Mouse (Mus musculus): ENCODE data around the gene Scrg1. TPM values are rescaled to one million over a fixed set of nuclear protein-coding genes. Genes with fewer than 3 reads are reported as not detected.
A peak's percentile ranks its signal among the peaks of the same experiment; 100 is the strongest.

Gene Scrg1
- polyA plus RNA-seq, 2 experiments, result not detected

GRCm38 (mm10) chr8:57479700-57480099 lies 24.0 kb downstream of the Scrg1 start:
- Histone ChIP-seq H3K9me3 (ENCODE audit: control insufficient read depth, low read length) (no peaks in the 10 kb centered on the region), H3K4me3 (ENCODE audit: insufficient read depth in 1 of 2, low read depth in 2 of 2, low read length in 2 of 2) (no peak overlapping the region), H3K27ac (no peak overlapping the region), H3K4me2 (ENCODE audit: low read depth) (no peak overlapping the region), H3K36me3 (replicated peaks; ENCODE audit: control insufficient read depth, insufficient read depth, low read depth) (no peaks in the 10 kb centered on the region; the same call in 1 of the 2 replicates), H3K9ac (replicated peaks) (no peak overlapping the region), H3K27me3 (ENCODE audit: control insufficient read depth, insufficient read depth, low read length) (no peaks in the 10 kb centered on the region), H3K4me1 (replicated peaks; ENCODE audit: control insufficient read depth in 2 of 2, insufficient read depth in 2 of 2, low read length in 1 of 2) (no peaks in the 10 kb centered on the region)
- WGBS (ENCODE audit: insufficient replicate concordance), result 80% methylated on average over 8 of the region's 8 CpGs
- DNase-seq (ENCODE audit: low read depth in 3 of 3, low spot score in 3 of 3) (no peak), ATAC-seq (ENCODE audit: insufficient read depth) (no peak)
- no peak for TF ChIP-seq EP300 (IDR thresholded peaks at IDR 0.05; ENCODE audit: low read depth)
- TF ChIP-seq CTCF (IDR thresholded peaks at IDR 0.05; ENCODE audit: low read depth), result no peak

GRCm38 (mm10) chr8:57480606-57481005 lies 24.9 kb downstream of the Scrg1 start:
- no peaks in the 10 kb centered on the region for H3K27me3 ChIP-seq (ENCODE audit: control insufficient read depth, insufficient read depth, low read length)
- no peaks in the 10 kb centered on the region for H3K4me1 ChIP-seq (replicated peaks; ENCODE audit: control insufficient read depth in 2 of 2, insufficient read depth in 2 of 2, low read length in 1 of 2)
- TF ChIP-seq CTCF (IDR thresholded peaks at IDR 0.05; ENCODE audit: low read depth) (no peak), EP300 (IDR thresholded peaks at IDR 0.05; ENCODE audit: low read depth) (no peak)
- H3K9me3 ChIP-seq (ENCODE audit: control insufficient read depth, low read length), result no peaks in the 10 kb centered on the region
- H3K4me2 ChIP-seq (ENCODE audit: low read depth), result no peak overlapping the region
- H3K36me3 ChIP-seq (replicated peaks; ENCODE audit: control insufficient read depth, insufficient read depth, low read depth), result no peaks in the 10 kb centered on the region; the same call in none of the 2 replicates
- no peak overlapping the region for H3K27ac ChIP-seq
- no peak overlapping the region for H3K4me3 ChIP-seq (ENCODE audit: insufficient read depth in 1 of 2, low read depth in 2 of 2, low read length in 2 of 2)
- ATAC-seq (ENCODE audit: insufficient read depth) (no peak), DNase-seq (ENCODE audit: low read depth in 3 of 3, low spot score in 3 of 3) (no peak)
- H3K9ac ChIP-seq (replicated peaks), result no peak overlapping the region
- WGBS (ENCODE audit: insufficient replicate concordance), result 65% methylated on average over 4 of the region's 4 CpGs

- Histone ChIP-seq H3K4me3 (ENCODE audit: insufficient read depth in 1 of 2, low read depth in 2 of 2, low read length in 2 of 2) (peak overlapping the region; percentile 97 to 98), H3K4me2 (ENCODE audit: low read depth) (peak overlapping the region; percentile 99), H3K9ac (replicated peaks) (peak overlapping the region; percentile 90), H3K36me3 (replicated peaks; ENCODE audit: control insufficient read depth, insufficient read depth, low read depth) (no peaks in the 10 kb centered on the region; the same call in none of the 2 replicates), H3K9me3 (ENCODE audit: control insufficient read depth, low read length) (no peaks in the 10 kb centered on the region), H3K27me3 (ENCODE audit: control insufficient read depth, insufficient read depth, low read length) (no peaks in the 10 kb centered on the region), H3K4me1 (replicated peaks; ENCODE audit: control insufficient read depth in 2 of 2, insufficient read depth in 2 of 2, low read length in 1 of 2) (peaks cover 8 to 11% of the 10 kb centered on the region in 2 experiments; a peak in 3 of 4 replicates), H3K27ac (peak overlapping the region; percentile 65)
- DNase-seq (ENCODE audit: low read depth in 3 of 3, low spot score in 3 of 3) (no peak), ATAC-seq (ENCODE audit: insufficient read depth) (peak; percentile 58)
- under 1% methylated on average over 54 of the region's 54 CpGs for WGBS (ENCODE audit: insufficient replicate concordance)
- TF ChIP-seq EP300 (IDR thresholded peaks at IDR 0.05; ENCODE audit: low read depth), result no peak
These were observed 31.0 kb downstream of the Scrg1 start for GRCm38 (mm10) chr8:57486491-57487440.

- Histone ChIP-seq H3K9me3 (ENCODE audit: control insufficient read depth, low read length) (no peaks in the 10 kb centered on the region), H3K27me3 (ENCODE audit: control insufficient read depth, insufficient read depth, low read length) (no peaks in the 10 kb centered on the region), H3K27ac (peak within 1 kb of the TSS; percentile 82), H3K4me3 (ENCODE audit: insufficient read depth in 1 of 2, low read depth in 2 of 2, low read length in 2 of 2) (peak within 1 kb of the TSS; percentile 97 to 98), H3K4me1 (replicated peaks; ENCODE audit: control insufficient read depth in 2 of 2, insufficient read depth in 2 of 2, low read length in 1 of 2) (peaks cover 8 to 15% of the 10 kb centered on the region in 2 experiments; a peak in 3 of 4 replicates), H3K4me2 (ENCODE audit: low read depth) (peak within 1 kb of the TSS; percentile 99), H3K36me3 (replicated peaks; ENCODE audit: control insufficient read depth, insufficient read depth, low read depth) (no peaks in the 10 kb centered on the region; the same call in none of the 2 replicates), H3K9ac (replicated peaks) (peak within 1 kb of the TSS; percentile 90)
- under 1% methylated on average over 63 of the region's 66 CpGs for WGBS (ENCODE audit: insufficient replicate concordance)
- TF ChIP-seq EP300 (IDR thresholded peaks at IDR 0.05; ENCODE audit: low read depth), result peak; percentile 20; the same call in 1 of the 2 replicates
- TF ChIP-seq CTCF (IDR thresholded peaks at IDR 0.05; ENCODE audit: low read depth), result no peak
- DNase-seq (ENCODE audit: low read depth in 3 of 3, low spot score in 3 of 3), result peak; percentile 94 to 97 (median 96)
- ATAC-seq (ENCODE audit: insufficient read depth), result peak; percentile 94
These were observed 31.9 kb downstream of the Scrg1 start, which contains the start of gene Sap30 for GRCm38 (mm10) chr8:57487441-57488155. Gene Sap30, minus strand, starts transcription at chr8:57487860.
